Mouse (Mus musculus): ENCODE measurements at regions not wholly inside any gene's neighbourhood (a gene's known extent, or its start where the extent isn't known, plus 50 kb on each side); places are given as distances from the start of the nearest gene placed in this dataset.

GRCm38 (mm10) chr11:52615622-52616021 lies 148.8 kb upstream of the Fstl4 start:
- no peak for TF ChIP-seq POLR2A (IDR thresholded peaks at IDR 0.05; ENCODE audit: low read depth, low read length)
- TF ChIP-seq CTCF (IDR thresholded peaks at IDR 0.05; ENCODE audit: extremely low read depth, insufficient read length, insufficient replicate concordance, low read depth, low read length), result no peak

Data from small intestine, adult 2 months (tissue).